In genomic region chr1:171097612-171098011, GRCm38 (mm10) we compare ENCODE assay signal across 29 mouse cellular contexts. TPM values are rescaled to one million over a fixed set of nuclear protein-coding genes. Genes with fewer than 3 reads are reported as not detected.
DNase-seq lines count a peak whose midpoint lies in the region; ATAC-seq and TF ChIP-seq lines count a peak whose summit lies in the region.
"Had no signal": no experiment of that assay in that cellular context is flagged by ENCODE, and none has a peak within 500 bp of the region (broad histone marks: within the 10 kb centered on the region; RNA-seq: fewer than 3 reads in every experiment).

No protein-coding gene starts in this region.

- 24% methylated on average over 2 of the region's 2 CpGs for WGBS in liver, embryonic 11.5 days
- WGBS in liver, postnatal 0 days (ENCODE audit: insufficient replicate concordance), result 37% methylated on average over 2 of the region's 2 CpGs

- peak overlapping the region; percentile 23 for H3K4me2 ChIP-seq in liver, embryonic 11.5 days
- no peak overlapping the region for H3K4me2 ChIP-seq in liver, postnatal 0 days (ENCODE audit: low read depth, low read length)
- H3K4me2 ChIP-seq: embryonic facial prominence, embryonic 12.5 days; forebrain, embryonic 13.5 days; heart, embryonic 11.5 days; kidney, embryonic 15.5 days; midbrain, embryonic 11.5 days; stomach, embryonic 15.5 days had no signal

- TF ChIP-seq CTCF in testis, adult 2 months (IDR thresholded peaks at IDR 0.05; ENCODE audit: control insufficient read depth, insufficient read depth, insufficient replicate concordance, low read depth, low read length), result no peak
- no peak for TF ChIP-seq CTCF in liver, postnatal 0 days (IDR thresholded peaks at IDR 0.05; ENCODE audit: low read depth)
- TF ChIP-seq CTCF in layer of hippocampus, adult 2 months (conservative IDR thresholded peaks at IDR 0.05), result no peak

- no peak for TF ChIP-seq POLR2A in testis, adult 2 months (IDR thresholded peaks at IDR 0.05; ENCODE audit: control insufficient read depth, low read depth, low read length)

- no peak for DNase-seq in testis, postnatal 14 days (ENCODE audit: low spot score)
- no peak for DNase-seq in liver, embryonic 11.5 days (ENCODE audit: low spot score)
- no peak for DNase-seq in liver, postnatal 0 days
- DNase-seq in spleen, adult 18-20 months, result no peak
- no peak for DNase-seq in layer of hippocampus, postnatal 36 days
- no peak for DNase-seq in layer of hippocampus, adult 2 months (ENCODE audit: low spot score in 2 of 2)
- DNase-seq: adrenal gland, postnatal 10 days; cerebellum, adult 9-10 months; kidney, adult 11 months; kidney, postnatal 4 days; right cerebral cortex, adult 18-20 months; right cerebral cortex, postnatal 4 days; thymus, adult 2 months; thymus, postnatal 4 days had no signal

- 0 out of 2 replicates have a peak overlapping the region, but pooled peaks have one; percentile 4 for H3K27ac ChIP-seq in testis, adult 2 months (ENCODE audit: control insufficient read depth, insufficient read depth, low read depth, low read length)
- H3K27ac ChIP-seq in liver, embryonic 11.5 days (ENCODE audit: low read depth, low read length), result peak overlapping the region; percentile 32; the same call in 1 of the 2 replicates
- no peak overlapping the region for H3K27ac ChIP-seq in liver, postnatal 0 days (ENCODE audit: low read depth)
- H3K27ac ChIP-seq in layer of hippocampus, adult 2 months, result no peak overlapping the region
- H3K27ac ChIP-seq: embryonic facial prominence, embryonic 12.5 days; forebrain, embryonic 13.5 days; kidney, embryonic 15.5 days; limb, embryonic 10.5 days; macrophage; stomach, embryonic 15.5 days had no signal

- no peaks in the 10 kb centered on the region for H3K36me3 ChIP-seq in testis, adult 2 months (ENCODE audit: control insufficient read depth, insufficient read depth, low read length)
- H3K36me3 ChIP-seq in liver, embryonic 11.5 days (ENCODE audit: control insufficient read depth, insufficient read depth, low read length), result no peaks in the 10 kb centered on the region
- H3K36me3 ChIP-seq in liver, postnatal 0 days (replicated peaks; ENCODE audit: insufficient read depth, low read length), result no peaks in the 10 kb centered on the region
- H3K36me3 ChIP-seq: embryonic facial prominence, embryonic 12.5 days; kidney, embryonic 15.5 days; limb, embryonic 10.5 days; stomach, embryonic 15.5 days had no signal

- ATAC-seq in liver, embryonic 11.5 days (replicated peaks; ENCODE audit: low FRiP score), result peak; percentile 48
- ATAC-seq in liver, postnatal 0 days, result no peak
- ATAC-seq: activated CD4-positive, CD25-positive, alpha-beta regulatory T cell, adult 4 months; forebrain, embryonic 13.5 days; lung, postnatal 0 days had no signal

- H3K27me3 ChIP-seq in testis, adult 2 months (ENCODE audit: control insufficient read depth, insufficient read depth, low read length), result no peaks in the 10 kb centered on the region
- no peaks in the 10 kb centered on the region for H3K27me3 ChIP-seq in liver, embryonic 11.5 days (replicated peaks; ENCODE audit: control insufficient read depth, insufficient read depth, low read length)
- H3K27me3 ChIP-seq in liver, postnatal 0 days (ENCODE audit: insufficient read depth, low read length), result no peaks in the 10 kb centered on the region
- H3K27me3 ChIP-seq: embryonic facial prominence, embryonic 12.5 days; forebrain, embryonic 13.5 days; kidney, embryonic 15.5 days; stomach, embryonic 15.5 days had no signal

- no peak overlapping the region for H3K4me3 ChIP-seq in testis, adult 2 months (ENCODE audit: control insufficient read depth, low read depth, low read length)
- no peak overlapping the region for H3K4me3 ChIP-seq in liver, embryonic 11.5 days (ENCODE audit: low read depth, low read length)
- no peak overlapping the region for H3K4me3 ChIP-seq in liver, postnatal 0 days (ENCODE audit: low read depth, low read length)
- no peak overlapping the region for H3K4me3 ChIP-seq in layer of hippocampus, adult 2 months
- H3K4me3 ChIP-seq: embryonic facial prominence, embryonic 12.5 days; erythroblast, embryonic 14.5 days; forebrain, embryonic 13.5 days; kidney, embryonic 15.5 days; limb, embryonic 10.5 days; stomach, embryonic 15.5 days had no signal

- TF ChIP-seq EP300 in liver, postnatal 0 days (IDR thresholded peaks at IDR 0.05; ENCODE audit: low read depth), result peak; percentile 65

- peaks cover 2% of the 10 kb centered on the region for H3K4me1 ChIP-seq in testis, adult 2 months (ENCODE audit: control insufficient read depth, insufficient read depth, low read length)
- peaks cover 26% of the 10 kb centered on the region for H3K4me1 ChIP-seq in liver, embryonic 11.5 days (replicated peaks; ENCODE audit: control insufficient read depth, insufficient read depth, low read length)
- peaks cover 8% of the 10 kb centered on the region for H3K4me1 ChIP-seq in liver, postnatal 0 days (ENCODE audit: insufficient read depth)

- no peaks in the 10 kb centered on the region for H3K9me3 ChIP-seq in liver, embryonic 11.5 days (ENCODE audit: control insufficient read depth, low read length)
- H3K9me3 ChIP-seq in liver, postnatal 0 days (ENCODE audit: low read length), result no peaks in the 10 kb centered on the region
- H3K9me3 ChIP-seq: embryonic facial prominence, embryonic 12.5 days; forebrain, embryonic 13.5 days; kidney, embryonic 15.5 days; limb, embryonic 10.5 days; stomach, embryonic 15.5 days had no signal

- no peak overlapping the region for H3K9ac ChIP-seq in liver, embryonic 11.5 days (ENCODE audit: low read depth, low read length)
- no peak overlapping the region for H3K9ac ChIP-seq in liver, postnatal 0 days (replicated peaks)
- H3K9ac ChIP-seq: embryonic facial prominence, embryonic 12.5 days; forebrain, embryonic 13.5 days; kidney, embryonic 15.5 days; stomach, embryonic 15.5 days had no signal

RNA-seq across cellular contexts. Expression of gene Cfap126, which starts 16.1 kb away (rescaled TPM):
- 309 and 314 TPM in 2 replicates for polyA plus RNA-seq in testis, adult 2 months (2012; rRNA removed)
- 1.4 and 2.2 TPM in 2 replicates for polyA plus RNA-seq in liver, embryonic 11.5 days (2014; fragmentation: Nextera tagmentation; extraction: Ambion mirVana)
- polyA plus RNA-seq in liver, postnatal 0 days (2015; fragmentation: Nextera tagmentation; extraction: Ambion mirVana), result 0.90 and 1.5 TPM in 2 replicates
- total RNA-seq in layer of hippocampus, postnatal 36 days (2021), result 1 to 10 TPM in 1 of 2 experiments, under 1 TPM in 1; 0.92 to 1.8 TPM
- total RNA-seq in layer of hippocampus, adult 2 months (2021), result 1 to 10 TPM in 1 of 2 experiments, under 1 TPM in 1; 0.76 to 2.4 TPM

RNA-seq across cellular contexts. Expression of gene Fcgr3, which starts 32.9 kb away (rescaled TPM):
- 30.9 and 52.1 TPM in 2 replicates for polyA plus RNA-seq in testis, adult 2 months (2012; rRNA removed)
- polyA plus RNA-seq in liver, embryonic 11.5 days (2014; fragmentation: Nextera tagmentation; extraction: Ambion mirVana), result 28.7 and 29.8 TPM in 2 replicates
- 40.3 and 41.8 TPM in 2 replicates for polyA plus RNA-seq in liver, postnatal 0 days (2015; fragmentation: Nextera tagmentation; extraction: Ambion mirVana)
- 10 to 100 TPM in 1 of 2 experiments, 1 to 10 TPM in 1; 9.7 to 10.4 TPM for total RNA-seq in layer of hippocampus, postnatal 36 days (2021)
- total RNA-seq in layer of hippocampus, adult 2 months (2021), result 10 to 100 TPM; 12.0 to 12.3 TPM
- polyA plus RNA-seq: erythroblast, embryonic 14.5 days had no signal

RNA-seq across cellular contexts. Expression of gene Sdhc, which starts 52.8 kb away (rescaled TPM):
- polyA plus RNA-seq in testis, adult 2 months (2012; rRNA removed), result 85.3 and 105 TPM in 2 replicates
- 261 and 281 TPM in 2 replicates for polyA plus RNA-seq in liver, embryonic 11.5 days (2014; fragmentation: Nextera tagmentation; extraction: Ambion mirVana)
- polyA plus RNA-seq in liver, postnatal 0 days (2015; fragmentation: Nextera tagmentation; extraction: Ambion mirVana), result 207 and 212 TPM in 2 replicates
- 100 to 1,000 TPM; 191 to 202 TPM for total RNA-seq in layer of hippocampus, postnatal 36 days (2021)
- total RNA-seq in layer of hippocampus, adult 2 months (2021), result 100 to 1,000 TPM; 185 to 201 TPM

RNA-seq across cellular contexts. Expression of gene Mpz, which starts 52.9 kb away (rescaled TPM):
- 2.8 and 3.0 TPM in 2 replicates for polyA plus RNA-seq in testis, adult 2 months (2012; rRNA removed)
- polyA plus RNA-seq in liver, embryonic 11.5 days (2014; fragmentation: Nextera tagmentation; extraction: Ambion mirVana), result 0.14 TPM in 1 of 2 replicates, not detected in the other
- 0.05 and 0.12 TPM in 2 replicates for polyA plus RNA-seq in liver, postnatal 0 days (2015; fragmentation: Nextera tagmentation; extraction: Ambion mirVana)
- total RNA-seq in layer of hippocampus, postnatal 36 days (2021), result not detected
- not detected for total RNA-seq in layer of hippocampus, adult 2 months (2021)
- total RNA-seq: hematopoietic stem cell, adult 5-6 weeks; layer of hippocampus, postnatal 10 days had no signal
- polyA plus RNA-seq: activated CD4-positive, CD25-positive, alpha-beta regulatory T cell, adult 4 months; erythroblast, embryonic 14.5 days; heart, embryonic 11.5 days; macrophage; neural tube, embryonic 14.5 days had no signal

Comparison
In these comparisons a context has a peak if more than half of its experiments do, and no peak if none do; other contexts are left out.
1. H3K27ac ChIP-seq: peak in testis, adult 2 months (single experiment) and liver, embryonic 11.5 days (single experiment); none in liver, postnatal 0 days (single experiment) and layer of hippocampus, adult 2 months (single experiment).
2. RNA of gene Cfap126, which starts 16.1 kb away (polyA plus RNA-seq): 309 to 314 TPM in testis, adult 2 months; 1.4 to 2.2 TPM in liver, embryonic 11.5 days and 0.90 to 1.5 TPM in liver, postnatal 0 days; every median in the first group is over 10 times any median in the second.